In the genomic region with DNA sequence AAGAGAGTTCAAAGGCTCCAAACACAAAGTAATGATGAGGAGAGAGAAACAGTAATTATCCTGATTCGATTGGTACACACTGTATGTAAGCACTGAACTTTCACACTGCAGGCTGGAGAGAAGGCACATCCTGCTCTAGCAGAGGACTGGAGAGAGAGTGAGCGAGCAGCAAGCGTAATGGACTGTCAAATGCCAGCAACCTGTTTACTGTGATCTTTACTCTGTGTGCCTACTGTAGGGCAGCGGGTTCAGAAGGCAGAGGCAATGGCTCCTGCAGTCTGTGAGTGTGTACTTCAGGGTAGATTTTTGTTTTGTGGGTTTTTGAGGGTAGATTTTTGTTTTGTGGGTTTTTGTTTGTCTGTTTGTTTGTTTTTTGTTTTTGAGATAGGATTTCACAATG, we compare ENCODE assay signal across 19 mouse cellular contexts. TPM values are rescaled to one million over a fixed set of nuclear protein-coding genes. Genes with fewer than 3 reads are reported as not detected.
"Had no signal": no experiment of that assay in that cellular context is flagged by ENCODE, and none has a peak within 500 bp of the region (broad histone marks: within the 10 kb centered on the region; RNA-seq: fewer than 3 reads in every experiment).

No protein-coding gene starts in this region.

- ATAC-seq: hindbrain, postnatal 0 days; intestine, embryonic 15.5 days had no signal

- H3K9me3 ChIP-seq: intestine, embryonic 15.5 days; kidney, embryonic 15.5 days; limb, embryonic 15.5 days; midbrain, embryonic 10.5 days; neural tube, embryonic 15.5 days had no signal

- H3K4me3 ChIP-seq: intestine, embryonic 15.5 days; kidney, embryonic 15.5 days; limb, embryonic 15.5 days; midbrain, embryonic 10.5 days; myocyte; neural tube, embryonic 15.5 days had no signal

- H3K4me2 ChIP-seq: intestine, embryonic 15.5 days; kidney, embryonic 15.5 days; limb, embryonic 15.5 days; neural tube, embryonic 15.5 days had no signal

- H3K4me1 ChIP-seq: intestine, embryonic 15.5 days; neural tube, embryonic 15.5 days had no signal

- H3K36me3 ChIP-seq: intestine, embryonic 15.5 days; kidney, embryonic 15.5 days; limb, embryonic 15.5 days; midbrain, embryonic 10.5 days; neural tube, embryonic 15.5 days had no signal

- H3K27me3 ChIP-seq: intestine, embryonic 15.5 days; kidney, embryonic 15.5 days; limb, embryonic 15.5 days; neural tube, embryonic 15.5 days had no signal

- DNase-seq: kidney, postnatal 14 days; left cerebral cortex, postnatal 4 days; lung, adult 18-20 months; lung, postnatal 4 days; midbrain, embryonic 14.5 days; right cerebral cortex, adult 18-20 months; right cerebral cortex, postnatal 25 days; thymus, adult 18-20 months; thymus, postnatal 25 days had no signal

- H3K27ac ChIP-seq: hindbrain, postnatal 0 days; intestine, embryonic 15.5 days; kidney, embryonic 15.5 days; limb, embryonic 15.5 days; midbrain, embryonic 10.5 days; neural tube, embryonic 15.5 days had no signal

- H3K9ac ChIP-seq: intestine, embryonic 15.5 days; kidney, embryonic 15.5 days; limb, embryonic 15.5 days; neural tube, embryonic 15.5 days had no signal

RNA-seq across cellular contexts. Expression of a gene that starts 49.9 kb away (rescaled TPM):
- total RNA-seq: megakaryocyte, adult 5-6 weeks had no signal
- polyA plus RNA-seq: intestine, embryonic 15.5 days; kidney, embryonic 15.5 days; large intestine, adult 2 months; lung, embryonic 16.5 days had no signal
